Mouse (Mus musculus): ENCODE measurements around the gene Wbp4.
"Not testable (repeated sequence)": the region's sequence is repeated elsewhere in the genome, so short reads cannot be mapped to it uniquely, and the experiment has no call there.

Wbp4 gene

GRCm38 (mm10) chr14:79506207-79506606, 24.9 kb upstream of the Wbp4 start:
- DNase-seq: no peak

GRCm38 (mm10) chr14:79504246-79505006, 23.1 kb upstream of the Wbp4 start:
- DNase-seq: no peak

GRCm38 (mm10) chr14:79503371-79504075, 22.2 kb upstream of the Wbp4 start:
- peak; percentile 64 for DNase-seq

DNA sequence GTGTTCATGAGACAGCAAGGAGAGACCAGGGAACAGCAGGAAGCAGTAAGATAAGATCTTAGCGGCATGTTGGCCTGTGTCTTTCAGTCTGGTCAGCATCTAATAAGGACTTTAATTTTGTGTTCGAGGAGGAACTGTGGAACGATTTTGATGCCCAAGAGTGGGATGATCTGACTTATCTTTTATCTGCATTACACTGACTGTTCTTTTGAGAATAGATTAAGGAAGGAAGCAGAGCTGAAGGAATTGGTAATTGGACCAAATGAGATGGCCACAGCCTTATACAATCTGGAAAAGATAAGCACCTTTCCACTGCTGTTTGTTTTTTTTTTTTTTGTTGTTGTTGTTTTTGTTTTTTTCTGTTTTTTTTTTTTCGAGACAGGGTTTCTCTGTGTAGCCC, 19.4 kb upstream of the Wbp4 start:
- no peak for DNase-seq

DNA sequence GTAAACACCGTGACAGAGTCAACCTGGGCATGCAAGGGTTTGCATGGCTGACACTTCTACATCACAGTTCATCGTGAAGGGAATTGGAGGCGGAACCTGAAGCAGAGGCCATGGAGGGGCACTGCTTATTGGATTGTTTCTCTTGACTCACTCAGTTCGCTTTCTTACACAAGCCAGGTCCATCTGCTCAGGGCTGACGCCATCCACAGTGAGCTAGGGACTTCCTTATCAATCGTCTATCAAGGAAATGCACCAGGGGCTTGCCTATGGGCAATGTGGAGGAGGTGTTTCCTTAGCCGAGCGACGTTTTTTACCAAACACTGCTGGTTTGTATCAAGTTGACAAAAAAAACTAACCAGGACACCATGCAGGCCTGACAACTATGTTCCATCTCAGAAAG, 18.0 kb upstream of the Wbp4 start:
- no peak for DNase-seq

GRCm38 (mm10) chr14:79494349-79494748, 13.0 kb upstream of the Wbp4 start:
- no peak for DNase-seq

DNA sequence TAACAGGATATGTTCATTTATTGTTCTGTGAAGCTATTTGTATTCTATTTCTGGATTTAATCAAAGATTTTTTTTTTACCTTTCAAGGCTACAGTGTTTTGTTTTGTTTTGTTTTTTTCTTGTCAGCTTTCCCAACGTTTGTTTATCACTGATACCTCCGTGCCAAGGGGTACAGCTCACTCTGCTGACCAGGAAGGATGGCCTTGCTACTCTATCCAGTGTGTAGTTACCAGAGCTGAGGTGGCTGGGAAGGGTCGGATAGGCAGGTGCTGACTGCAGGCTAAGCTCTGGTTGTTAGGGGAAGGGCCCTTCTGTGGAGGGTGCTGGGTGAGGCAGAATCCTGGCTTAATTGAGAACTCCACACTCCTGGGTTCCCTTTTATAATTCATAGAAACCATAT, 8.9 kb upstream of the Wbp4 start:
- DNase-seq: no peak

DNA sequence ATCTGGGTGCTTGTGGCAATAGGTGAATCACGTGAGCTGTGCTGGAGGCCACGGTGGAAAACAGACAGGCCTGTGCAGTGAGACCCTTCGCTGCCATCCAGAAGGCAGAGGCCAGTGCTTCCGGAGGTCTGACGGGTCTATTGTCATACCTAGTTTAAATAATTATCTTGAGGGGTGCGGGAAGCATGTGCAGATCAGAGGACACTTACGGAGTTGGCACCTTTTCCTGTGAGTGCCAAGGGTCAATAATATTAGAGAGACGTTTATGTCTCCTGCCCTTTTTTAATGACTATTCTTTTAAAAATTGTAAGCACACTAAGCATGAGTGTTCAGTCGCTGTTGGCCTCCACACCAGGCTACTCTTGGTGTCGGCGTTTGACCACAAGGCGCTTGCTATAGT, 7.8 kb upstream of the Wbp4 start:
- no peak for DNase-seq

DNA sequence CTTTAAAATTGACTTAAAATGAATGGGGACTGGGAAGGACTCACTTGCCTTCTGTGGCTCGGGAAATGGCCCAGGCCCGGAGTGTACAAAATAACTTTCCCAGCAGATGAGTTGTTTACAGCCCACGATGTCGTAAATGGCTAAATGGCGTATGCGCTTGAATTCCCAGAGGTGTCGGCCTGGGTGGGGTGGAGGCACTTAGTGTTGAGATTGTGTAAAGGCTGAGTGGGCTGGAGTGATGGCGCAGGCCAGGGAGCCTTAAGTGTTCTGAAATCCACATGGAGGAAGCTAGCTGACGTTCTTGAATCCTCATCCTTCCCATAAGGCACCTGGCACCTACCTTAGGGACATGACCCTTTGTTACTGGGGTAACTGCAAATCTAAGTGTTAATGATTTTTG, 7.2 kb upstream of the Wbp4 start:
- DNase-seq: peak; percentile 79

GRCm38 (mm10) chr14:79486993-79487731, 5.8 kb upstream of the Wbp4 start:
- peak; percentile 76 for DNase-seq

- no peak for DNase-seq
Observed at GRCm38 (mm10) chr14:79486617-79486992, 5.3 kb upstream of the Wbp4 start.

DNA sequence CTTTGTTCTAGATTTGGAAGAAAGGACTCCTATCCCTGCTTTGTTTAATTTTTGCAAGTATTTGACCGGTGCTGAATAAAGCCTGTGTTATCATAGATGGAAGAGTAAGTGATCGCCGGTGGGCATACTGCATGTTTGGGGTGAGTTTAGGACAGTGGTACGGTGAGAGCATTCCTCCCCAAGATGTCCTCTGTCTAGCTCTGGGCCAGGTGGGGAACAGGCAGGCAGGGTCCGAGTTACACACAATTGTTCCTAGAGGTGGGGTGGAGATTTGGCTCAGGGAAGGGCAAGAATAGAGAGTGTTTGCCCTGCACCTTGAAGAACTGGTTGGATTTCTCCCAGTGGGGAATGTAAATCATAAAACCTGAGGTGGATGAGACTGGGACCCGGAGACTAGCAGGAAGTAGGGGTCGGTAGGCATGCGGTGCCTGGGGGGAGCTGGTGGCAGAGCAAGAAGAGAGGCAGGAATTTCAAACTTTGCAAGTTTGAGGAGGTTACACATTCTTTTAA, 2.3 kb upstream of the Wbp4 start:
- peak; percentile 59 for DNase-seq

DNA sequence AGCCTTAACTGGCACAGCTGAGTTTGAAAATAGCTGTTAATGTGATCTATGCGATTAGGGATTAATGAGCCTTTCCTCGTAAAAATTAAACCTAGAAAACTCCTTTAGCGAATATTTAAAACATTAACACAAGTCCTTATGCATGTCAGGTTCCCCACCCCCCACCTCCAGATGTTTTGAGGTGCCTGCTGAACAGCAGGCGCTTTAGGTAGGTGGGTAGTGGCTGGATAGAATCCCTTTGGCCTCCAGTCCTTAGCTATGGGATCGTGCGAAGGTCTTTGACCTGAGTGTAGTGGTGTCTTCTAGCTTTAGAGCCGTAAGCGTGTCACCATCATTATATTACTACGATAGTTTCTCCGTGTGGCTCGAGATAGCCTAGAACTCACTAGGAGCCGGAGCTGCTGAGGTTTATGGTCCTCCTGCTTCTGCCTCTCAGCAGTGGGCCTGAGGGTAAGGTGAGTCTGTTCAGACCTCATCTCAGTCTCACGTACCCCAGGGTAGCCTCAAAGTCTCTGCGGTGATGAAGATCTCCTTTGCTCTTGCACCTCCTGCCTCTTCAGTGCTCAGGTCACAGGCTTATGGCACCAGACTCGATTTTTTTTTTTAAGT, 1.5 kb upstream of the Wbp4 start:
- no peak for DNase-seq

DNA sequence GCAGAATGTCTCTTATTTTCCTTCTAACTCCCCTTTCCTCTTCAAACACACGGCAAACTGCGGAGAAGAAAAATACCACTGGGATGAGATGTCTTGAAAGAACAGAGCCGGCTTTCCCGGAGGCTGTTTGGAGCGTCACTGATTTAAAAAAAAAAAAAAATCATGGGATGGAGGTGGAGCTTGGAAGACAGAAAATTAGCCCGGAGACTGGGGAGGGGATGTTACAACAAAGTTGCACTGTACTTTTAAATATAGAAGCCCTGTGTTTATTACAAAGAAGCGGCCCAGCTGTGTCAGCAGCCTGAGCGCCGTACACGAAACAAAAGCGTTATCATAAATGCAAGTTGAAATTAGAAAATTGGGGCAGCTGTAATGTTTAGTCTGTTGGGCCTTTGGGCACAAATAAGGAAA, 936 bp upstream of the Wbp4 start:
- DNase-seq: peak; percentile 72

DNA sequence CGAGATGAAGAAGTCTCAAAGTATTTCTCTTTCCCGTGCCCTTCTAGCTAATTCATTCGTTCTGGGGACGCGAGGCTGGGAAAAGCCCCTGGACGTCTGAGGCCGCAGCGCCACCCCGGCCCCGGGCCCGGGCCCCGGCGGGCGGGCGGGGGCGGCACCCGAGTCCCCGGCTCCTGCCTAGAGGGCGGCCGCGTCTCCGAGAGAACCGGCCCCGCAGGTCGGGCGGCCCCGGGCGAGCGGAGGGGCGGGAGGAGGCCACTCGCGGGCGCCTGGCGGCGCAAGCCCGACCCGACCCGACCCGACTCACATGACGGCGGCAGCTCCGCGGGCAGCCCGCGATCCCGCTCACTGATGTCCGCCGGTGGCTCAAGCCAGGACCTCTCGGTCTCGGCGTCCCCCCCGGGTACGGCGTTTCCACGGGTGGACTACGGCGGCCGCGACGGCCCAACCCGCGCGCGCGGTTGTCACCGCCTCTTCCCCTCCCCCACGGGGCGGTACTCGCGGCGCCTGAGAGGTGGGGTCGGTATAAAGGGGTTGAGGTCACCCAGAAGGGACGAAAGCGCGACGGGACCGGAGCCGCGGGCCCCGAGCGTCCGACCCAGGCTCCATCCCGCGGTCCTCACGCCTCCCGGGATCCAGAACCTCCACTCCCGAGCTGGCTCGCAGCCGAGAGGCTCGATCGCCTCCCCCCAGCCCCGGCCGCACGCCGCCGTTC, 539 bp downstream of the Wbp4 start, which contains the start of gene Elf1:
TSS of gene Elf1 (plus strand) at position 571 of the 715 bp plus-strand sequence.
- peak; percentile 96 for DNase-seq

DNA sequence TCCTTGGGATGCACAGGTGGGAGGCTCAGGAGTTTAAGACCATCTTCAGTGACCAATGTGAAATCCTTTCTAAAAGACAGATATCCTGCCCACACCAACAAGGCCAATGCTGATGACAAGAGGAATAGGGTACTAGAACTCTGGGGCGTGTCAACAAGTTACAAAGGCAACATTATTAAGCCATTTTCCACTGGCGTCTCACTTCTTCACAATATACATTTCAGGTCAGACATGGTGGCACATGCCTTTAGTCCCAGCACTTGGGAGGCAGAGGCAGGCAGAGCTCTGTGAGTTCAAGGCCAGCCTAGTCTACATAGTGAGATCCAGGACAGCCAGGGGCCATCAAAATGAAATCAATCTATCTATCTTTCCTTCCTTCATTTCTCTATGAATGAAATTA, 7.9 kb downstream of the Wbp4 start:
- DNase-seq: no peak

DNA sequence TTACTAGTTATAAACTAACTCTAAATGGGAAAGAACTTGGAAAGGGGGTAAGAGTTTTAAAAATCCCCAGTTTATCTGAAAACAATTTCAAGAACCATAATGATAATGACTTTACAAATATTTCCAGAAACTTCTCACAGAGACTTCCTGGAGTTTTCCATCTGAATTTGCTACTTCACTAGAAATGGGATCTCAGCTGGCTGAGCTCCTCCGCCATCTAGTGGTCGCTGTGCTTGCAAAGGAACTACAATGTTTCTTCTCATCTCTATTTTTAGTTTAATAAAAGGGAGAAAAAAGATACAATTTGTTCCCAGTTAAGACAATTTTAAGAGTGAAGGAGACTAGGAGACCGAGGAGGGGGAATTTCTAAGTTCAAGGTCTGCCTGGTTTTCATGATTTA, 13.7 kb downstream of the Wbp4 start:
- peak; percentile 85 for DNase-seq

DNA sequence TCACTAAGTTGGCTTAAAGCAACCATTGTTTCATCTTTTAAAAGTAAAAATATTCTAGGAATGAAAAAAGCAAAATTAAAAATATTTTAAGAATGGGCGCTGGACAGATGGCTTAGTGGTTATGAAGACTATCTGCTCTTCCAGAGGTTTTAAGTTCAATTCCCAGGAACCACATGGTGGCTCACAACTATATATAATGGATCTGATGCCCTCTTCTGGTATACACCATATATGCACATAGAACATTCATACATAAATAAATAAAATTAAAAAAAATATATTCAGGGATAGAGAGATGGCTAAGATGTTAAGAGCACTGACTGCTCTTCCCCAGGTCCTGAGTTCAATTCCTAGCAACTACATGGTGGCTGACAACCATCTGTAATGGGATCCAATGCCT, 15.7 kb downstream of the Wbp4 start:
- DNase-seq: no peak

- DNase-seq: no peak
Observed at GRCm38 (mm10) chr14:79460988-79461387, 20.3 kb downstream of the Wbp4 start.

DNA sequence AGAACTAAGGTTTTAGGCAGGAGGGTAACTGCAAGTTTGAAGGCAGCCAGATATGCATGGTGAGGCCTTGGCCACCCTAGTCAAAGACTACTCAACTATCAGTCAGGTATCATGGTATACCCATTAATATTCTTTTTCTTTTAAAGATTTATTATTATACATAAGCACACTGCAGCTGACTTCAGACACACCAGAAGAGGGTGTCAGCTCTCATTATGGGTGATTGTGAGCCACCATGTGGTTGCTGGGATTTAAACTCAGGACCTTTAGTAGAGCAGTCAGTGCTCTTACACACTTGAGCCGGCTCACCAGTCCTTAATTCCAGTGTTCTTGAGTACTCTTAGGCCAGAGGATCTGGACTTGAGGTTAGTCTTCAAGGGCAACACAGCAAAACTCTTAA, 20.9 kb downstream of the Wbp4 start:
- DNase-seq: no peak

DNA sequence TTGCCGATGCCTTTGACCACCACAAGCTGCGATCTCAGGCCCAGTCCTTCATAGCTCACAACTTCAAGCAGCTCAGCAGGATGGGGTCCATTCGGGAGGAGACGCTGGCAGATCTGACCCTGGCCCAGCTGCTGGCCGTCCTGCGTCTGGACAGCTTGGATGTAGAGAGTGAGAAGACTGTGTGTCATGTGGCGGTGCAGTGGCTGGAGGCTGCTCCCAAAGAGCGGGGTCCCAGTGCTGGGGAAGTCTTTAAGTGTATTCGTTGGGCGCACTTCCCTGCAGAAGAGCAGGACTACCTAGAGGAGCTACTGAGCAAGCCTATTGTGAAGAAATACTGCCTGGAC, 28.8 kb downstream of the Wbp4 start:
- DNase-seq: not testable (repeated sequence)

Data from lung, postnatal 36 days (tissue).